ENCODE assay signal across 17 mouse cellular contexts in genomic region chr1:38632461-38633180, GRCm38 (mm10). TPM values are rescaled to one million over a fixed set of nuclear protein-coding genes. Genes with fewer than 3 reads are reported as not detected.
DNase-seq lines count a peak whose midpoint lies in the region; ATAC-seq lines count a peak whose summit lies in the region.
"Had no signal": no experiment of that assay in that cellular context is flagged by ENCODE, and none has a peak within 500 bp of the region (broad histone marks: within the 10 kb centered on the region; RNA-seq: fewer than 3 reads in every experiment).

No protein-coding gene starts in this region.

- peaks cover 9% of the 10 kb centered on the region; the same call in 1 of the 2 replicates for H3K27me3 ChIP-seq in hindbrain, embryonic 10.5 days (ENCODE audit: insufficient read depth, poor library complexity, severe bottlenecking)
- no peaks in the 10 kb centered on the region for H3K27me3 ChIP-seq in hindbrain, embryonic 14.5 days (ENCODE audit: control insufficient read depth, insufficient read depth, low read length)
- peaks cover 13% of the 10 kb centered on the region for H3K27me3 ChIP-seq in heart, embryonic 11.5 days (ENCODE audit: control insufficient read depth, insufficient read depth, low read length)
- H3K27me3 ChIP-seq: hindbrain, embryonic 12.5 days had no signal

- no peaks in the 10 kb centered on the region for H3K36me3 ChIP-seq in hindbrain, embryonic 10.5 days
- H3K36me3 ChIP-seq in hindbrain, embryonic 14.5 days (replicated peaks; ENCODE audit: control insufficient read depth, insufficient read depth), result no peaks in the 10 kb centered on the region
- no peaks in the 10 kb centered on the region for H3K36me3 ChIP-seq in heart, embryonic 11.5 days (ENCODE audit: control insufficient read depth, insufficient read depth, low read length)
- H3K36me3 ChIP-seq: heart, embryonic 10.5 days; hindbrain, embryonic 12.5 days; liver, embryonic 12.5 days had no signal

- H3K27ac ChIP-seq in hindbrain, embryonic 10.5 days, result peak overlapping the region; percentile 47
- H3K27ac ChIP-seq in hindbrain, embryonic 14.5 days, result no peak overlapping the region
- no peak overlapping the region for H3K27ac ChIP-seq in heart, embryonic 11.5 days (ENCODE audit: low read depth, low read length)
- H3K27ac ChIP-seq: heart, embryonic 10.5 days; hindbrain, embryonic 12.5 days; liver, embryonic 12.5 days had no signal

- 73% methylated on average over 16 of the region's 16 CpGs for WGBS in hindbrain, embryonic 10.5 days
- WGBS in hindbrain, embryonic 14.5 days, result 75% methylated on average over 16 of the region's 16 CpGs
- 75% methylated on average over 16 of the region's 16 CpGs for WGBS in heart, embryonic 11.5 days (ENCODE audit: insufficient replicate concordance)

- H3K4me3 ChIP-seq in hindbrain, embryonic 10.5 days, result no peak overlapping the region
- H3K4me3 ChIP-seq in hindbrain, embryonic 14.5 days (replicated peaks; ENCODE audit: low read length), result no peak overlapping the region
- H3K4me3 ChIP-seq in heart, embryonic 11.5 days (ENCODE audit: low read depth, low read length), result no peak overlapping the region
- H3K4me3 ChIP-seq: heart, embryonic 10.5 days; hindbrain, embryonic 12.5 days; liver, embryonic 12.5 days; myocyte had no signal

- ATAC-seq in hindbrain, embryonic 14.5 days (ENCODE audit: low FRiP score), result no peak
- peak; percentile 58 for ATAC-seq in granulocyte monocyte progenitor cell, adult 5-6 weeks (replicated peaks; ENCODE audit: poor library complexity, severe bottlenecking)
- ATAC-seq in heart, embryonic 11.5 days (replicated peaks; ENCODE audit: insufficient number of reproducible peaks, low FRiP score, low TSS enrichment), result no peak
- ATAC-seq in CD4-positive, CD25-positive, alpha-beta regulatory T cell, adult 4 months, result no peak
- ATAC-seq: intestine, postnatal 0 days; liver, embryonic 12.5 days had no signal

- H3K4me1 ChIP-seq in hindbrain, embryonic 10.5 days (replicated peaks), result peaks cover 84% of the 10 kb centered on the region
- peaks cover 30% of the 10 kb centered on the region for H3K4me1 ChIP-seq in hindbrain, embryonic 14.5 days (replicated peaks; ENCODE audit: control insufficient read depth, insufficient read depth, low read length)
- H3K4me1 ChIP-seq in heart, embryonic 11.5 days (ENCODE audit: control insufficient read depth, insufficient read depth, low read length), result 0 out of 2 replicates have a peak, but pooled peaks cover 2% of the 10 kb centered on the region

- no peaks in the 10 kb centered on the region for H3K9me3 ChIP-seq in hindbrain, embryonic 10.5 days
- H3K9me3 ChIP-seq in hindbrain, embryonic 14.5 days (ENCODE audit: control insufficient read depth, low read length), result no peaks in the 10 kb centered on the region
- no peaks in the 10 kb centered on the region for H3K9me3 ChIP-seq in heart, embryonic 11.5 days (replicated peaks; ENCODE audit: control insufficient read depth, low read length)
- H3K9me3 ChIP-seq: heart, embryonic 10.5 days; hindbrain, embryonic 12.5 days; liver, embryonic 12.5 days had no signal

- no peak overlapping the region for H3K9ac ChIP-seq in hindbrain, embryonic 14.5 days
- no peak overlapping the region for H3K9ac ChIP-seq in heart, embryonic 11.5 days (ENCODE audit: low read depth, low read length)
- H3K9ac ChIP-seq: hindbrain, embryonic 12.5 days; liver, embryonic 12.5 days had no signal

- no peak for DNase-seq in hindbrain, embryonic 10.5 days (ENCODE audit: low spot score)
- no peak for DNase-seq in hindbrain, embryonic 14.5 days (ENCODE audit: low spot score)
- peak; percentile 25 for DNase-seq in 416B (ENCODE audit: low read depth)
- peak; percentile 36 for DNase-seq in CD4-positive helper T cell, adult 2 months (ENCODE audit: low read depth, low spot score)
- no peak for DNase-seq in adrenal gland, postnatal 4 days (ENCODE audit: low spot score in 2 of 2)
- DNase-seq: cerebellum, postnatal 36 days; kidney, postnatal 36 days; thymus, postnatal 25 days had no signal

- H3K4me2 ChIP-seq in hindbrain, embryonic 14.5 days (replicated peaks), result no peak overlapping the region
- no peak overlapping the region for H3K4me2 ChIP-seq in heart, embryonic 11.5 days
- H3K4me2 ChIP-seq: hindbrain, embryonic 12.5 days; liver, embryonic 12.5 days; midbrain, embryonic 11.5 days had no signal

RNA-seq across cellular contexts. Expression of gene Aff3, which starts 32.1 kb away (rescaled TPM):
- 7.8 and 11.4 TPM in 2 replicates for polyA plus RNA-seq in hindbrain, embryonic 10.5 days (2016; fragmentation: Nextera tagmentation; extraction: Ambion mirVana)
- polyA plus RNA-seq in hindbrain, embryonic 14.5 days (2014; fragmentation: Nextera tagmentation; extraction: Ambion mirVana), result 29.5 and 31.3 TPM in 2 replicates
- 31.5 and 36.5 TPM in 2 replicates for total RNA-seq in granulocyte monocyte progenitor cell, adult 5-6 weeks (2014; fragmentation: Nextera tagmentation)
- total RNA-seq in granulocyte monocyte progenitor cell, adult 5-6 weeks (2017), result 11.3 and 19.1 TPM in 2 replicates
- total RNA-seq in adrenal gland, postnatal 4 days (2021), result 10 to 100 TPM; 15.3 to 16.4 TPM
- polyA plus RNA-seq in heart, embryonic 11.5 days (2014; fragmentation: Nextera tagmentation; extraction: Ambion mirVana), result 6.6 and 6.7 TPM in 2 replicates
- polyA plus RNA-seq in CD4-positive, CD25-positive, alpha-beta regulatory T cell, adult 4 months (2017; shearing (Covaris generic)), result 10 to 100 TPM; 11.9 to 15.1 TPM
- polyA plus RNA-seq: myocyte had no signal

Comparison
In these comparisons a context has a peak if more than half of its experiments do, and no peak if none do; other contexts are left out.
1. DNase-seq: peak in 416B (single experiment) and CD4-positive helper T cell, adult 2 months (single experiment); none in hindbrain, embryonic 10.5 days (single experiment), hindbrain, embryonic 14.5 days (single experiment) and adrenal gland, postnatal 4 days (0 of 2).